Mouse (Mus musculus) forebrain, postnatal 0 days (tissue): ENCODE measurements at regions not wholly inside any gene's neighbourhood (a gene's known extent, or its start where the extent isn't known, plus 50 kb on each side); places are given as distances from the start of the nearest gene placed in this dataset.

Source experiments
- ATAC-seq: fragments of 200-750 bp; cut with Nextera tagmentation; 2 replicates; pipeline ENCODE4 v1.8.0; 2017; ENCODE audit warnings: mild to moderate bottlenecking, moderate library complexity
- DNase-seq: peaks from one replicate; pipeline ENCODE4 v3.0.0-alpha.2; 2015
- H3K27ac ChIP-seq: fragments of 300-500 bp; sonication (generic); 2 replicates; pipeline ENCODE4 v1.5.1; 2014; ENCODE audit warnings: low read depth, mild to moderate bottlenecking, antibody characterized with exemption, low read length, moderate library complexity, mixed read lengths
- H3K27me3 ChIP-seq: fragments of 300-500 bp; sonication (generic); 2 replicates; pipeline ENCODE4 v1.6.1; 2014; ENCODE audit warnings: mild to moderate bottlenecking, low read length, mixed read lengths; ENCODE audit not compliant: insufficient read depth
- H3K36me3 ChIP-seq: fragments of 300-500 bp; sonication (generic); 2 replicates; pipeline ENCODE4 v1.6.1; 2014; ENCODE audit warnings: mild to moderate bottlenecking, moderate library complexity; ENCODE audit not compliant: insufficient read depth
- H3K4me1 ChIP-seq: fragments of 300-500 bp; sonication (generic); 2 replicates; pipeline ENCODE4 v1.6.1; 2014; ENCODE audit warnings: antibody characterized with exemption; ENCODE audit not compliant: insufficient read depth
- H3K4me2 ChIP-seq: fragments of 300-500 bp; sonication (generic); 2 replicates; pipeline ENCODE4 v1.6.1; 2014; ENCODE audit warnings: low read depth, mild to moderate bottlenecking, moderate library complexity
- H3K4me3 ChIP-seq: fragments of 300-500 bp; sonication (generic); 2 replicates; pipeline ENCODE4 v1.5.1; 2014; ENCODE audit warnings: low read depth, low read length, mixed read lengths
- H3K9ac ChIP-seq: fragments of 300-500 bp; sonication (generic); 2 replicates; pipeline ENCODE4 v1.6.1; 2014; ENCODE audit warnings: mild to moderate bottlenecking
- H3K9me3 ChIP-seq: fragments of 300-500 bp; sonication (generic); 2 replicates; pipeline ENCODE4 v1.6.1; 2016; ENCODE audit warnings: low read length
- CTCF ChIP-seq: sonication (generic); IDR thresholded peaks from 2 replicates; pipeline ENCODE4 v1.5.1; 2016; ENCODE audit warnings: antibody characterized with exemption, control low read depth, low read depth
- WGBS: fragments of 180-500 bp; shearing (Covaris S2); extraction: QIAGEN DNeasy Blood & Tissue Kit; methylation state at CpG from one replicate; pipeline ENCODE4 v1.1.7; 2014; 5-methylcytosine and 5-hydroxymethylcytosine counted together

DNA sequence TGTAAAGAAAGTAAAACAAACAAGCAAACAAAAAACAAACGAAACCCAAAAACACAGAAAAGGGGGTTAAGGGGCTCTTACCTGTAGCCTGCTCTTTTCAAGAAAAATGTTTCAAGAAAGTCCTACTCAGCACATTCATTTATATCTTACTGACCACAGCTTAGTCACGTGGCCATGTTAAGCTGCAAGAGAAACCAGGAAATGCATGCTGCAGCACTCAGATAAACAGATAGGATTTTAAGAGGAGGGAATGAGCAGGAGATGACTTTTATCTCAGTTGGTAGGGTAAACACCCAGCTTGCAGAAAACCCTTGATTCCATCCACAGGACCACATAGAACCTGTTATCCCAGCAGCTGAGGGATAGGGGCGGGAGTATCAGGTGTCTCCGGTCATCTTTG lies 62.9 kb upstream of the Sfmbt2 start:
- Histone ChIP-seq H3K4me1 (no peaks in the 10 kb centered on the region), H3K9ac (no peak overlapping the region), H3K36me3 (no peaks in the 10 kb centered on the region), H3K9me3 (no peaks in the 10 kb centered on the region), H3K27ac (no peak overlapping the region), H3K4me2 (no peak overlapping the region), H3K27me3 (no peaks in the 10 kb centered on the region), H3K4me3 (no peak overlapping the region)
- ATAC-seq, result no peak
- DNase-seq, result no peak
- TF ChIP-seq CTCF, result no peak
- 78% methylated on average over 4 of the region's 4 CpGs for WGBS

DNA sequence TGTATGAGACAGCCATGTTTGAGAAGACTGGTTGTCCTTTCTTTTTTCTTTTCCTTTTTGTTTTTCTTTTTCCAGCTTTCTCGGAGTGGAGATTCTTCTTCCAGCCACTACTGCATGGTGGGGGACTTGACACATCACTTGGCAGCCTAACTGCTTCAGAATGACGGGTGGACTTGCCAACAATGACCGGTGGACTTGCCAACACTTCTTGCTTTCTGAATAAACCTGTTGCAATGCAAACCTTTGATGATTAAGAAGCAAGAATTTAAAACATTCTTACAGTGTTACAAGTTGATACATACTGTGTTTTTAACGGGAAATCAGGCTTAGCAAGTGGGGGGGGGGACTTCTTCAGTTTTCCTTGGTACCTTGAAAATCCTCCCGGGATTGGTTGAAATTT lies 60.7 kb upstream of the Sfmbt2 start:
- no peaks in the 10 kb centered on the region for H3K4me1 ChIP-seq
- TF ChIP-seq CTCF, result no peak
- WGBS, result 64% methylated on average over 5 of the region's 5 CpGs
- no peaks in the 10 kb centered on the region for H3K9me3 ChIP-seq
- H3K9ac ChIP-seq, result no peak overlapping the region
- H3K27ac ChIP-seq, result no peak overlapping the region
- H3K27me3 ChIP-seq, result no peaks in the 10 kb centered on the region
- ATAC-seq (no peak), DNase-seq (no peak)
- no peak overlapping the region for H3K4me2 ChIP-seq
- H3K4me3 ChIP-seq, result no peak overlapping the region
- no peaks in the 10 kb centered on the region for H3K36me3 ChIP-seq

DNA sequence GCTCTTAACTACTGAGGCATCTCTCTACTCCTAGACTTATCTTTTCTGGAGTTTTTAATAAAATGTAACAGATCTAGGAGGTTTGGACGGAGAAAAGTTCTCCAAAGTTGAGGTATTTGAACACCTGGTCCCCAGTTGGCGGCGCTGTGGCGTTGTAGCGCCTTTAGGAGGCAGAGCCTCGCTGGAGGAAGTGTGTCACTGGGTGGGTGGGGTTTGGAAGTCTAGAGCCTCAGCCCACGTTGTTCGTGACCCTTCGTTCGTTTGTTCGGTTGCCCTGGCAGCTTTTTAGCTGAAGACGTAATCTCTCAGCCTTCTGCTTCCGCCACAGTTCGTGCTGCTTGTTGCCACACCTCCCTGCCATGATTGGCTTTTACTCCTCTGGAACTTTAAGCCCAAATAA lies 58.6 kb upstream of the Sfmbt2 start:
- Histone ChIP-seq H3K9ac (no peak overlapping the region), H3K27me3 (no peaks in the 10 kb centered on the region), H3K4me2 (no peak overlapping the region), H3K9me3 (no peaks in the 10 kb centered on the region), H3K36me3 (no peaks in the 10 kb centered on the region), H3K4me1 (no peaks in the 10 kb centered on the region), H3K4me3 (no peak overlapping the region), H3K27ac (no peak overlapping the region)
- ATAC-seq (no peak), DNase-seq (no peak)
- TF ChIP-seq CTCF, result no peak
- WGBS, result 82% methylated on average over 14 of the region's 14 CpGs

DNA sequence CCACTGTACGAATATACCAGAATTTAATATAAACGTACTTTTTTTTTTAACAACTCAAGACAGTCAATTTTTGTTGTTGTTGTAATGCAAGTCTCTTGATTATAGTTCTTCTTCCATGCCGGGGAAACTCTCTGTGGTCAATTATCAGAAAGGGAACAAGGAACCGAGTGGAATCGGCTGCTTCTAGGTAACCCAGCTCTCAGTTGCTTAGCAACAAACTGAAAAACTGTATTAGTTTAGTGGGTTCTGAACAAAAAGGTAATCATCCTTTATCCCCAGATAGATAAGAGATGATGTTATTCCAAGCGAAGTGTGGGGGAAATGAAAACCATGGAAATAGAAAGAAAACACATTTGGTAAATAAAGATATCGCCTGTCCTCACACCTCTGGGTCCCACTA lies 57.9 kb upstream of the Sfmbt2 start:
- Histone ChIP-seq H3K4me3 (no peak overlapping the region), H3K9ac (no peak overlapping the region), H3K4me1 (no peaks in the 10 kb centered on the region), H3K9me3 (no peaks in the 10 kb centered on the region), H3K27me3 (no peaks in the 10 kb centered on the region), H3K36me3 (no peaks in the 10 kb centered on the region), H3K27ac (no peak overlapping the region), H3K4me2 (no peak overlapping the region)
- peak; percentile 43; the same call in 1 of the 2 replicates for ATAC-seq
- no peak for DNase-seq
- TF ChIP-seq CTCF, result no peak
- 66% methylated on average over 7 of the region's 7 CpGs for WGBS

DNA sequence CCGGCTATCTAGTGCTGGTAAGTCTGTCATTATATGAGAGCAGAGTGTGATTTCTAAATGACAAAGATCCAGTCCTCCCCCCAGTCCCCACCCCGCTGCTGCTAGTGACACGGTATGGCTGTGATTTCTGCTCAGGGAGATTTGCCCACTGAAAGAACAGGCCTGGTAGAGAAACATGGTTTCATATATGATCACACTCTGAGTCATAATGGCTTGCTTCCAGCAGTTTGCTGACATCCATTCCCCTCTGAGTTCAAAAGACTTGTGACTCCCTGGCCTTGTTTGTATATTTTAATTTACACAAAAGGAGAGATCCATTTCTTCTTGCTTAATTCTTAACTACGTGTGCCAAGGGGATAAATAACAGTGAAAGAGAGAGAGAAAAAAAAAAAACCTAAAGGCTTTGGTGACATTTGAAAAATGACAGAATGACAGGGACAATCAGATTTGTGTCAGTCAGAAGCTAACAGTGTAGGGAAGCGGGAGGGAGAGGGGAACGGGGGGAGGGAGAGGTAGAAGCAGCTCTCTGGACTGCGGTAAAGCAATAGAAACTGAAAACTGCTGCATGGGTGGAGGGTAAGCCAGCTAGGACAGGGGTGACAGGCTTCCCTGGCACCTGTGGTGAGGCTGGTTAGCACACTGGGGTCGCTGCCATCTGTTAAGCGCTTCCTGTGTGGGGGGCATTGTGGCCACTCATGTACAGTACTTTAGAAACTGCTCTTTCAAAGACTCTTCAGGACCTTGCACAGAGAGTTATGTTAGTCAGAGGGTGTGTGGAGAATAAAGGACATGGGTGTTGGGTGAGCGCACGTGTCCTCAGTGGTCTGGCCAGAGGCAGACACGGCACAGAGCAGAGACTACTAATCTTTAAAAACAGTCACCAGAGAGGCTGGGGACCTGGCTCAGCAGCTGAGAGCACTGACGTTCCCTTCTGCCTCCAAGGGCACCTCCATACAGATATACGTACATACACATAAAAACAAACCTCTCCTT lies 55.8 kb upstream of the Sfmbt2 start:
- no peaks in the 10 kb centered on the region for H3K36me3 ChIP-seq
- no peaks in the 10 kb centered on the region for H3K4me1 ChIP-seq
- ATAC-seq (no peak), DNase-seq (no peak)
- 46% methylated on average over 14 of the region's 14 CpGs for WGBS
- no peak overlapping the region for H3K27ac ChIP-seq
- no peaks in the 10 kb centered on the region for H3K9me3 ChIP-seq
- no peak for TF ChIP-seq CTCF
- no peaks in the 10 kb centered on the region for H3K27me3 ChIP-seq
- H3K4me2 ChIP-seq, result no peak overlapping the region
- no peak overlapping the region for H3K9ac ChIP-seq
- H3K4me3 ChIP-seq, result no peak overlapping the region

DNA sequence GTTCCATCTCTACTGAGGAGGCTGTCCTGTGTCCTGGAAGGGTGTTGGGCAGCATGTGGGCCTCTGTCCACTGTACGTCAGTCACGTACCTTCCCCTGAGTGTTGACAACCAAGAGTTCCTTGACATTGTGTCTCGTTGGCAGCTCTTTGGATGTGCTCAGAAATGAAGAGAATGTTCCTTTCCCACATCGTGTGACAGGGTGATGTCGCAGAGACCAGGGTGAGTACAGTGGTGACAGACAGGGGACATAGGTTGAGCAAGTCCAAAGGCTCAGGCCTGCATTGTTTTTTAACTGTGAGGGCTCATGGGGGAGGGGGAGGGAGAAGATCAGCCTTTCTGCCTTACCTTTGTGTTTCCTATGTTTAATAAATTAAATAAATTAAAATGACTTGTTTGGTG lies 54.0 kb upstream of the Sfmbt2 start:
- Histone ChIP-seq H3K4me3 (no peak overlapping the region), H3K36me3 (no peaks in the 10 kb centered on the region), H3K27ac (no peak overlapping the region), H3K4me1 (no peaks in the 10 kb centered on the region), H3K9me3 (no peaks in the 10 kb centered on the region), H3K9ac (no peak overlapping the region), H3K27me3 (no peaks in the 10 kb centered on the region), H3K4me2 (no peak overlapping the region)
- TF ChIP-seq CTCF, result no peak
- WGBS, result 89% methylated on average over 5 of the region's 5 CpGs
- no peak for ATAC-seq
- no peak for DNase-seq

DNA sequence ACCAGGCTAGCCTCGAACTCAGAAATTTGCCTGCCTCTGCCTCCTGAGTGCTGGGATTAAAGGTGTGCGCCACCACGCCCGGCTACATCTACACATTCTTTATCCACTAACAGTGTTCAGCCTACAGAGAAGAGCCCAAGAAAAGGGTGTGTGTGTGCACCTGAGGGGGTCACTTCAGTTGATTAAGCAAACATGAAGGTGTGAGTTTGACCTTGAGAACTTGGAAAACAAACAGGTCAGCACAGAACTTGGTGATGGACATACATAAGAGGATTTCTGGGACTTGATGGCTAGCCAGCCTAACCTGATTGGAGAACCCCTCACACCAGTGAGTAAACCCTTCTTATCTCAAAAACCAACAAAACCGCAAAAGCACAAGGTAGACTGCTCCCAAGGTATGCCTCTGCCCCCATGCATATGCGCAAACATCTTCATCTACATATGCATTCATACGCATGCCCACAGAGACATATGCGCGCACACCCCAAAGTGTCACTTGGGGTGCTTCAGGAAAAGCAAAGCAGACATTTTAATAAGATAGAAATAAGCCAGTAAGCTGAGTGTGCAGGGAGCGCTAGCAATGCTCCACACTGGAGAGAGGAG lies 52.0 kb upstream of the Sfmbt2 start:
- WGBS, result 96% methylated on average over 10 of the region's 10 CpGs

More for the DNA sequence above, 52.0 kb upstream of the Sfmbt2 start:
- ATAC-seq (no peak), DNase-seq (no peak)
- Histone ChIP-seq H3K27ac (no peak overlapping the region), H3K9ac (no peak overlapping the region), H3K36me3 (no peaks in the 10 kb centered on the region), H3K4me3 (no peak overlapping the region), H3K4me2 (no peak overlapping the region), H3K27me3 (no peaks in the 10 kb centered on the region), H3K9me3 (no peaks in the 10 kb centered on the region), H3K4me1 (no peaks in the 10 kb centered on the region)
- TF ChIP-seq CTCF, result no peak
